Mouse (Mus musculus) ZHBTc4 (cell line): Measurements from ENCODE around the gene H2al1a.
A peak's percentile ranks its signal among the peaks of the same experiment; 100 is the strongest.
"Not testable (repeated sequence)": the region's sequence is repeated elsewhere in the genome, so short reads cannot be mapped to it uniquely, and the experiment has no call there.

Experiments used
- DNase-seq: peaks from one replicate; pipeline ENCODE4 v3.0.0-alpha.2; 2011; ENCODE audit warnings: low read depth, low spot score

H2al1a gene

GRCm38 (mm10) chrX:11298957-11299356, at the start of gene H2al1a:
Gene H2al1a, plus strand, starts transcription at chrX:11299257.
- not testable (repeated sequence) for DNase-seq

- no peak for DNase-seq
These were observed 48.9 kb upstream of the H2al1a start for GRCm38 (mm10) chrX:11250155-11250554.

GRCm38 (mm10) chrX:11254062-11254461, 45.0 kb upstream of the H2al1a start:
- DNase-seq, result no peak

DNA sequence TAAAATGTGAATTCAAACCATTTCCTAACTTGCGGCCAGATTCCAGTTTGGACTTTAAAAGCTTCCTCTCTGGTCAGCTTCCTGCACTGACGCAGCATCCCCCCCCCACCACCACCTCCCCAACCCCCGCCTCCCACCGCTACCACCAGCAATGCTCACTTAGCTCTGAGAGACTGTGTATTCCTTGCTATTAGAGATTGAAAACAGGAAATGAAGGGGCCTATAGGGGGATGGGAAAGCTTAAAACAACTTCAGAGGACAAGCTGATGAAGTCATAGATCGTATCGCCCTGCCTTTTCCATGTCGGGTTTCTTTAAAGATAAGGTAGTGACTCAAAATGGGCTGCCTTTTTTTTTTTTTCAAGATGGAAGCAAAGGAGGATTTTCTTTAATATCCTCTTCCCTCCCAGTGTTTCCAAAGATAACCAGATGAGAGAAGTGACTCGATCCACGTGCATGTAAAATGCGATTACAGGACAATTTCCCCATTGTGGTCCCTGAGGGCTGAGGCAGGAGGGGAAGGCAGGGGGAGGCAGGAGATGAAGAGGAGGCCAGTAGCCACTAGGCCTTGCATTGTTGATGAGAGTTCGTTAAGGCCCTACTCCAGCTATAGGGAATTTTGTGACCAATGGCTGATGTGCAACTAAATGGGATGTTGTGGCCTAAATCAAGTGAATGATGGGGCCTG, 44.4 kb upstream of the H2al1a start:
- no peak for DNase-seq

- no peak for DNase-seq
These were observed 43.3 kb upstream of the H2al1a start for GRCm38 (mm10) chrX:11255564-11256360.

DNA sequence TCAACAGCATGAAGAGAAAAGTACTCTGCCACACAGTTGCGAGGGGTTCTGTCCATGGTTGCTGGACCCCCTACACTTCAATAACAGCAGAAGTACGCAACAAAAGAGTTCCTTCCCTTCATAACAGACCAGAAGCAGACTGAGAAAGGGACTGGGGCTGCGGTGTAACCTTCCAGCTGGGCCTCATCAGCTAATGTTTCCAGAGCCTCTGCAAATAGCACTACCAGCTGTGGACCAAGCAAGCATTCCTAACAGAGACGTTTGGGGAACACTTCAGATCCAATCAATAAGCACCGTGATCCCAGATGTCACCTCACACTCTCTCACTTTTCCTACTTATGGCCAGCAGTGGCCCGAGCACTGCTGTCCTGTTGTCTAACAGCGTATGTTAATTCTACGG, 34.1 kb upstream of the H2al1a start:
- DNase-seq, result no peak

DNA sequence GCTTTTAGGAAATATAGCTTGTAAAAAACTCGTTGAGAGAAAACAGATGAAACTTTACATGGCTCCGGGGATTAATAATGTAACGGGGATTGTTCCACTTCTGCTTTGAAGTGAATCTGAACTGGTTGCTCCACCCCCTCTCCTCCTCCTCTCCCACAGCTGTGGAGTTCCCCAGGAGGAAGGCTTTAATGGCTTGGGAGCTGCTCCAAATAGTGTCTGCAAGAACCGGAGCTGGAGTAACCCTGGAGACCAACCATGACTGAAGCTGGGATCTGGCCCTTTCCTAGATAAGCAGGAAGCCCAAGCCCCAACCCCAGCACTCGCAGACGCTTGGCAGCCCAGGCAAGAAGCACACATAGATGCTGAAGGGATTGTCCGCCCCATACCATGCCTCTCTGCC, 31.3 kb upstream of the H2al1a start:
- no peak for DNase-seq

DNA sequence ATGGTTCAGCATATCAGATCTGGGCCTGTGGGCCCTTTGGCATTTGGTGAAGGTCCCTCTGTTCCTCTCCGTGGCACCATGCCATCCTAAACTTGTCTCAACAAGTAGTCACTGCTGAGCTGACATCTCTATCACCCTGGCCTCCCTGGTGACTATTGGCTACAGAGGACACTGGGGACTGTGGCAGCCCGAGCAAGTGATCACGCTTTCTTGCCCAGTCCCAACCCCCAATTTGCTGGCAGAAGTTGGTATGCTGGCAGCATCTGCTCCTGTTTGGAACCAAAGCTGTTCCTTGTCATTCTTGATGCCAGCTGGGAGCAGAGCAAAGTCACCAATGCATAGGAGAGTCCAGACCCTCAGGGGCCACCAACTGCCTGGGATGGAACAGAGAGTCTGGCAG, 30.0 kb upstream of the H2al1a start:
- no peak for DNase-seq

DNA sequence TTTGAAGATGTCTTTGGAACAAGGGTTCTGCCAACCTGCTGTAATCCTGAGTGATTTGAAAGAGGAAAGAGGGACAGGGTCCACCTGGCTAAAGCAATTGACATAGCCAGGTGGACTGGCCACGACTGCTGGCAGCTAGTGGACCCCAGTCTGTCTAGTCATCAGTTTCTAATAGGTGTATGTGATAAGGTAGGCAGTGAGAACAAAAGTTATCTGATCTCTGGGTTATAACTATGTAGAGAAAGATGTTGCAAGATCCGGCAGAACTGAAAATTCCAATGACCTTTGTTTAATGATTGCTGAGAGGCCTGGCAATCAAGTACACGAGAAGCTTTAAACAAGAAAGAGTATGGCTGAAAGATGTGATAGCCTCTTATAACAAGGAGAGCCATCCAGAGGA, 25.9 kb upstream of the H2al1a start:
- no peak for DNase-seq

DNA sequence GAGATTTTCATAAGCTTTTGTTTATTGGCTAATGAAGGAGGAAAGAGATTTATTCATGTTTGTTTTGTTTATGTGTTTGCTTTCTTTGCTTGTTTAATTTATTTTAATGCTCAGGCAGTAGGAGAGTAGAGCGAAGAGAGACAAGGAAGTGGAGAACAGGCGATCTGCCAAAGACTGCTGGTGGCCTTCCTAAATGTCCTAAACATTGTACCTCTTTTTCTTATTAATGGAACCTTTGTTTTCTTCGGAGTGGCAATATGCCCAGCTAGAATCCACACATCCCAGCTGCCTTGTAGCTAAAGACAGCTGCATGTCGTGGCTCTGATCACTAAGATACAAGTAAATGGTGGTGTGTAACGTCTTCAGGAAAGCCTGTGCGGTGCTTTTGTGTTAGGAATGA, 22.0 kb upstream of the H2al1a start:
- DNase-seq, result no peak

GRCm38 (mm10) chrX:11280741-11281140, 18.3 kb upstream of the H2al1a start:
- DNase-seq, result no peak

DNA sequence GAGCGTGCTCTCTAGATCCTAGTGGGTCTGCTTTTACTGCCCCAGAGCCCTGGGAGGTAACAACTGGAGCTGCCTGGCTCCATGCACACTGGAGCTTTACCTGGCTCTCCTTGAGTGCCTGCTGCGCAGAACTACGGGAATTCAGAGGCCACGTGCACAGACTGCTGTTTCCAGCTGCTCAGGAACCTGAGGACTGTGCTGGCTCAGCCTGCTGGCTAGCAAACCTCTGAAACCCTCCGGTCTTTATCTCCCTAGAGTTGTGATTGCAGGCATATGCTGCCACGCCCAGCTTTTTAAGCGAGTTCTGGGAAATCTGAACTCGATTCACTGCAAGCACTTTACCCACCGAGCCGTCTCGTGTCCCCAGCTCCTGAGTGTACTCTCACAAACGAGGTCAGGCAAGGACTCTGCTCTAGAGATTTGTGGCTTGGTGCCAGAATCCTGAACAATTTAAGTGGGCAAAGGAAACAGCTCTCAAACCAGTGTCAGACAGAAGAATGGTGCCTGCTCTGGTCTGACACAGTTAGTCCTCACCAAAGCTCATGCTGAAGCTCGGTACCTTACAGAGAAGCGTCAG, 10.7 kb upstream of the H2al1a start:
- peak; percentile 2 for DNase-seq

- DNase-seq, result peak; percentile 59
These were observed 9.8 kb upstream of the H2al1a start for GRCm38 (mm10) chrX:11289244-11289643.

- DNase-seq, result not testable (repeated sequence)
These were observed 3.1 kb downstream of the H2al1a start, which contains the start of gene H2al1b for GRCm38 (mm10) chrX:11302132-11302531. Gene H2al1b, plus strand, starts transcription at chrX:11302432.

DNA sequence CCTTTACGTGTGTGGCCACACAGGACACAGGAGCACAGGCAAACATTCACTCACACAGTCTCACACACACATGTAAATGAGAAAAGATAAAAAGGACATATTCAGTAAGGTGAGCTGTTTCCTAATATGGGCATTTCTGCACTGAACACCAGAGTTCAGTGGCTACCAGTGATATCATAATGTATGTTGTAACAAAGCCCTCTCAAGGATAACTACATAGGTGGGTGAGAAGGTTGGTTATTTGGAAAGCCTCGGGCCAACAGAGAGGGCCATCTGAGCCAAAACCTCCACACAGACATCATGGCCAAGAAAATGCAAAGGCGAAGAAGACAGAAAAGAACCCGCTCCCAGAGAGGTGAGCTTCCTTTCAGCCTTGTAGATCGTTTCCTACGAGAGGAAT, 6.3 kb downstream of the H2al1a start, which contains the start of gene H2al1c:
H2al1c (plus strand) TSS at position 301 of the 400 bp plus-strand sequence.
- DNase-seq, result not testable (repeated sequence)

DNA sequence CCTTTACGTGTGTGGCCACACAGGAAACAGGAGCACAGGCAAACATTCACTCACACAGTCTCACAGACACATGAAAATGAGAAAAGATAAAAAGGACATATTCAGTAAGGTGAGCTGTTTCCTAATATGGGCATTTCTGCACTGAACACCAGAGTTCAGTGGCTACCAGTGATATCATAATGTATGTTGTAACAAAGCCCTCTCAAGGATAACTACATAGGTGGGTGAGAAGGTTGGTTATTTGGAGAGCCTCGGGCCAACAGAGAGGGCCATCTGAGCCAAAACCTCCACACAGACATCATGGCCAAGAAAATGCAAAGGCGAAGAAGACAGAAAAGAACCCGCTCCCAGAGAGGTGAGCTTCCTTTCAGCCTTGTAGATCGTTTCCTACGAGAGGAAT, 9.5 kb downstream of the H2al1a start, which contains the start of gene H2al1d:
H2al1d (plus strand) TSS at position 301 of the 400 bp plus-strand sequence.
- DNase-seq, result not testable (repeated sequence)

DNA sequence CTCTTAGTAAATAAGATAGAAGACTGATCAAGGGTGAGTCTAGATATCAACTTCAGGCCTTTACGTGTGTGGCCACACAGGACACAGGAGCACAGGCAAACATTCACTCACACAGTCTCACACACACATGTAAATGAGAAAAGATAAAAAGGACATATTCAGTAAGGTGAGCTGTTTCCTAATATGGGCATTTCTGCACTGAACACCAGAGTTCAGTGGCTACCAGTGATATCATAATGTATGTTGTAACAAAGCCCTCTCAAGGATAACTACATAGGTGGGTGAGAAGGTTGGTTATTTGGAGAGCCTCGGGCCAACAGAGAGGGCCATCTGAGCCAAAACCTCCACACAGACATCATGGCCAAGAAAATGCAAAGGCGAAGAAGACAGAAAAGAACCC, 12.6 kb downstream of the H2al1a start, which contains the start of gene H2al1e:
H2al1e (plus strand) TSS at position 301 of the 400 bp plus-strand sequence.
- not testable (repeated sequence) for DNase-seq

GRCm38 (mm10) chrX:11314858-11315257, 15.8 kb downstream of the H2al1a start, which contains the start of gene H2al1f:
Gene H2al1f, plus strand, starts transcription at chrX:11315158.
- DNase-seq, result not testable (repeated sequence)

DNA sequence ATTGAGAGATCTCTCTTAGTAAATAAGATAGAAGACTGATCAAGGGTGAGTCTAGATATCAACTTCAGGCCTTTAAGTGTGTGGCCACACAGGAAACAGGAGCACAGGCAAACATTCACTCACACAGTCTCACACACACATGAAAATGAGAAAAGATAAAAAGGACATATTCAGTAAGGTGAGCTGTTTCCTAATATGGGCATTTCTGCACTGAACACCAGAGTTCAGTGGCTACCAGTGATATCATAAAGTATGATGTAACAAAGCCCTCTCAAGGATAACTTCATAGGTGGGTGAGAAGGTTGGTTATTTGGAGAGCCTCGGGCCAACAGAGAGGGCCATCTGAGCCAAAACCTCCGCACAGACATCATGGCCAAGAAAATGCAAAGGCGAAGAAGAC, 18.9 kb downstream of the H2al1a start, which contains the start of gene H2al1g:
H2al1g (plus strand) TSS at position 301 of the 400 bp plus-strand sequence.
- DNase-seq, result not testable (repeated sequence)

GRCm38 (mm10) chrX:11321192-11321591, 22.1 kb downstream of the H2al1a start, which contains the start of gene H2al1h:
Gene H2al1h, plus strand, starts transcription at chrX:11321492.
- not testable (repeated sequence) for DNase-seq

DNA sequence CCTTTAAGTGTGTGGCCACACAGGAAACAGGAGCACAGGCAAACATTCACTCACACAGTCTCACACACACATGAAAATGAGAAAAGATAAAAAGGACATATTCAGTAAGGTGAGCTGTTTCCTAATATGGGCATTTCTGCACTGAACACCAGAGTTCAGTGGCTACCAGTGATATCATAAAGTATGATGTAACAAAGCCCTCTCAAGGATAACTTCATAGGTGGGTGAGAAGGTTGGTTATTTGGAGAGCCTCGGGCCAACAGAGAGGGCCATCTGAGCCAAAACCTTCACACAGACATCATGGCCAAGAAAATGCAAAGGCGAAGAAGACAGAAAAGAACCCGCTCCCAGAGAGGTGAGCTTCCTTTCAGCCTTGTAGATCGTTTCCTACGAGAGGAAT, 25.3 kb downstream of the H2al1a start, which contains the start of gene H2al1i:
H2al1i (plus strand) TSS at position 301 of the 400 bp plus-strand sequence.
- not testable (repeated sequence) for DNase-seq

GRCm38 (mm10) chrX:11327522-11327921, 28.5 kb downstream of the H2al1a start, which contains the start of gene H2al1j:
Gene H2al1j, plus strand, starts transcription at chrX:11327822.
- not testable (repeated sequence) for DNase-seq
